Comparison of ENCODE assay signal across 21 mouse cellular contexts in the genomic region with DNA sequence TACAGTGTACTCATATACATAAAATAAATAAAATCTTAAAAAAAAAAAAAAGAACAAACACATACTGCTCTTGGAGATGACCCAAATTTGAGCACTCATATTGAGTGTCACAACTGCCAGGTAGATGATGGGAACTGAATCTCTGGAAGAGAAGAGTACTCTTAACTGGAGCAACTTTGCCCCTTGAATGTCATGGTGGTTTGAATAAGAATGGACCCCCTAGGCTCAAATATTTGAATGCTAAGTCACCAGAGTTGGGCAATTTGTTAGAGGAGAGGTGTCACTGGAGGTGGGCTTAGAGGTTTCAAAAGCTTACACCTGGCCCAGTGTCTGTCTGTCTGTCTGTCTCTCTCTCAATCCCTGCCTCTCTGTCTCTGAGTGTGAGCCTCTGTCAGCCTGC. TPM values are rescaled to one million over a fixed set of nuclear protein-coding genes. Genes with fewer than 3 reads are reported as not detected.
DNase-seq lines count a peak whose midpoint lies in the region; ATAC-seq and TF ChIP-seq lines count a peak whose summit lies in the region.
"Had no signal": no experiment of that assay in that cellular context is flagged by ENCODE, and none has a peak within 500 bp of the region (broad histone marks: within the 10 kb centered on the region; RNA-seq: fewer than 3 reads in every experiment).

No protein-coding gene starts in this region.

- no peaks in the 10 kb centered on the region for H3K9me3 ChIP-seq in liver, embryonic 13.5 days (replicated peaks)
- no peaks in the 10 kb centered on the region for H3K9me3 ChIP-seq in liver, postnatal 0 days (ENCODE audit: low read length)
- H3K9me3 ChIP-seq: embryonic facial prominence, embryonic 12.5 days; forebrain, embryonic 12.5 days; hindbrain, embryonic 15.5 days; midbrain, embryonic 13.5 days had no signal

- H3K4me1 ChIP-seq in liver, embryonic 13.5 days (replicated peaks), result peaks cover 71% of the 10 kb centered on the region
- peaks cover 21% of the 10 kb centered on the region for H3K4me1 ChIP-seq in thymus, adult 2 months (replicated peaks; ENCODE audit: control insufficient read depth, insufficient read depth, low read length)
- H3K4me1 ChIP-seq in liver, postnatal 0 days (ENCODE audit: insufficient read depth), result peaks cover 47% of the 10 kb centered on the region

- DNase-seq in liver, embryonic 13.5 days, result no peak
- no peak for DNase-seq in liver
- DNase-seq in thymus, adult 2 months, result no peak
- no peak for DNase-seq in thymus, postnatal 10 days (ENCODE audit: low spot score in 2 of 2)
- DNase-seq in R1 (ENCODE audit: low read depth, low spot score), result peak; percentile 91
- DNase-seq in liver, postnatal 0 days, result no peak
- DNase-seq in adipocyte (ENCODE audit: low spot score), result no peak
- DNase-seq: adrenal gland, adult 2 months; cerebellum, adult 18-20 months; gastrocnemius, postnatal 36 days; heart, adult 2 months; heart, postnatal 4 days; kidney, adult 11 months; layer of hippocampus, adult 9-11 months; right cerebral cortex, postnatal 14 days had no signal

- no peak overlapping the region for H3K4me3 ChIP-seq in liver, embryonic 13.5 days (replicated peaks)
- H3K4me3 ChIP-seq in thymus, adult 2 months (ENCODE audit: control insufficient read depth, insufficient read depth, low read length), result no peak overlapping the region; the same call in 1 of the 2 replicates
- H3K4me3 ChIP-seq in liver, postnatal 0 days (ENCODE audit: low read depth, low read length), result no peak overlapping the region
- H3K4me3 ChIP-seq: embryonic facial prominence, embryonic 12.5 days; forebrain, embryonic 12.5 days; hindbrain, embryonic 15.5 days; midbrain, embryonic 13.5 days had no signal

- TF ChIP-seq POLR2A in thymus, adult 2 months (IDR thresholded peaks at IDR 0.05; ENCODE audit: control insufficient read depth, extremely low read depth, insufficient read depth, low read length, poor library complexity), result no peak

- no peak for TF ChIP-seq EP300 in liver, postnatal 0 days (IDR thresholded peaks at IDR 0.05; ENCODE audit: low read depth)

- H3K4me2 ChIP-seq in liver, embryonic 13.5 days, result peak overlapping the region; percentile 85; the same call in 1 of the 2 replicates
- H3K4me2 ChIP-seq in liver, postnatal 0 days (ENCODE audit: low read depth, low read length), result no peak overlapping the region

- peak overlapping the region; percentile 78; the same call in 1 of the 2 replicates for H3K27ac ChIP-seq in liver, embryonic 13.5 days
- H3K27ac ChIP-seq in thymus, adult 2 months (ENCODE audit: control insufficient read depth, insufficient read depth, low read length), result peak overlapping the region; percentile 99
- peak overlapping the region; percentile 100 for H3K27ac ChIP-seq in liver, postnatal 0 days (ENCODE audit: low read depth)
- H3K27ac ChIP-seq: embryonic facial prominence, embryonic 12.5 days; forebrain, embryonic 12.5 days; hindbrain, embryonic 15.5 days; macrophage; midbrain, embryonic 13.5 days had no signal

- ATAC-seq in liver, embryonic 13.5 days (ENCODE audit: low read depth), result no peak
- ATAC-seq in liver, postnatal 0 days, result no peak
- no peak for ATAC-seq in cerebellum, adult (ENCODE audit: insufficient number of reproducible peaks, low FRiP score, low TSS enrichment)
- ATAC-seq: midbrain, embryonic 13.5 days had no signal

- TF ChIP-seq CTCF in thymus, adult 2 months (IDR thresholded peaks at IDR 0.05; ENCODE audit: borderline replicate concordance, control insufficient read depth, extremely low read depth, insufficient read depth, low read length, poor library complexity), result no peak
- no peak for TF ChIP-seq CTCF in liver, postnatal 0 days (IDR thresholded peaks at IDR 0.05; ENCODE audit: low read depth)

- no peak overlapping the region for H3K9ac ChIP-seq in liver, embryonic 13.5 days
- no peak overlapping the region for H3K9ac ChIP-seq in liver, postnatal 0 days (replicated peaks)
- H3K9ac ChIP-seq: embryonic facial prominence, embryonic 12.5 days; forebrain, embryonic 12.5 days; hindbrain, embryonic 15.5 days; midbrain, embryonic 13.5 days had no signal

- H3K36me3 ChIP-seq in liver, embryonic 13.5 days, result peaks cover 23% of the 10 kb centered on the region
- H3K36me3 ChIP-seq in thymus, adult 2 months (ENCODE audit: control insufficient read depth, insufficient read depth, low read length), result peaks cover 8% of the 10 kb centered on the region; the same call in 1 of the 2 replicates
- peaks cover 15% of the 10 kb centered on the region for H3K36me3 ChIP-seq in liver, postnatal 0 days (replicated peaks; ENCODE audit: insufficient read depth, low read length)

- H3K27me3 ChIP-seq in liver, embryonic 13.5 days, result no peaks in the 10 kb centered on the region
- no peaks in the 10 kb centered on the region for H3K27me3 ChIP-seq in thymus, adult 2 months (ENCODE audit: control insufficient read depth, insufficient read depth, low read length)
- no peaks in the 10 kb centered on the region for H3K27me3 ChIP-seq in liver, postnatal 0 days (ENCODE audit: insufficient read depth, low read length)
- H3K27me3 ChIP-seq: embryonic facial prominence, embryonic 12.5 days; forebrain, embryonic 12.5 days; hindbrain, embryonic 15.5 days; midbrain, embryonic 13.5 days had no signal

RNA-seq across cellular contexts. Expression of a gene that starts 1.2 kb away (rescaled TPM):
- polyA plus RNA-seq in liver, embryonic 13.5 days (2015; fragmentation: Nextera tagmentation; extraction: Ambion mirVana), result 387 and 400 TPM in 2 replicates
- 1,622 and 2,069 TPM in 2 replicates for polyA plus RNA-seq in thymus, adult 2 months (2012; rRNA removed)
- 249 and 250 TPM in 2 replicates for polyA plus RNA-seq in liver, postnatal 0 days (2015; fragmentation: Nextera tagmentation; extraction: Ambion mirVana)

RNA-seq across cellular contexts. Expression of a gene that starts 1.6 kb away (rescaled TPM):
- 14.4 and 14.5 TPM in 2 replicates for polyA plus RNA-seq in liver, embryonic 13.5 days (2015; fragmentation: Nextera tagmentation; extraction: Ambion mirVana)
- 68.2 and 74.3 TPM in 2 replicates for polyA plus RNA-seq in thymus, adult 2 months (2012; rRNA removed)
- polyA plus RNA-seq in liver, postnatal 0 days (2015; fragmentation: Nextera tagmentation; extraction: Ambion mirVana), result 6.5 and 8.1 TPM in 2 replicates
